In genomic region chr11:53518759-53519158, GRCm38 (mm10) we compare ENCODE assay signal across 11 mouse cellular contexts. TPM values are rescaled to one million over a fixed set of nuclear protein-coding genes. Genes with fewer than 3 reads are reported as not detected.
DNase-seq lines count a peak whose midpoint lies in the region; ATAC-seq lines count a peak whose summit lies in the region.
"Had no signal": no experiment of that assay in that cellular context is flagged by ENCODE, and none has a peak within 500 bp of the region (broad histone marks: within the 10 kb centered on the region; RNA-seq: fewer than 3 reads in every experiment).

No protein-coding gene starts in this region.

- no peak for DNase-seq in hindbrain, embryonic 10.5 days (ENCODE audit: low spot score)
- DNase-seq in 416B (ENCODE audit: low read depth), result peak; percentile 48
- peak; percentile 62 for DNase-seq in c-Kit-positive CD71-positive TER-119-positive erythroid progenitor cells, embryonic 14.5 days (ENCODE audit: low spot score)
- DNase-seq in liver, embryonic 11.5 days (ENCODE audit: low spot score), result no peak
- DNase-seq in right cerebral cortex, postnatal 36 days (ENCODE audit: low spot score in 2 of 2), result no peak
- DNase-seq in right cerebral cortex, postnatal 14 days, result no peak
- no peak for DNase-seq in layer of hippocampus, postnatal 14 days (ENCODE audit: low spot score in 2 of 2)

- peaks cover 28% of the 10 kb centered on the region for H3K27me3 ChIP-seq in hindbrain, embryonic 12.5 days
- H3K27me3 ChIP-seq in hindbrain, embryonic 10.5 days (ENCODE audit: insufficient read depth, poor library complexity, severe bottlenecking), result peaks cover 91% of the 10 kb centered on the region
- H3K27me3 ChIP-seq in liver, embryonic 11.5 days (replicated peaks; ENCODE audit: control insufficient read depth, insufficient read depth, low read length), result no peaks in the 10 kb centered on the region
- H3K27me3 ChIP-seq: Patski had no signal

- no peaks in the 10 kb centered on the region for H3K36me3 ChIP-seq in hindbrain, embryonic 12.5 days
- no peaks in the 10 kb centered on the region for H3K36me3 ChIP-seq in hindbrain, embryonic 10.5 days
- no peaks in the 10 kb centered on the region for H3K36me3 ChIP-seq in liver, embryonic 11.5 days (ENCODE audit: control insufficient read depth, insufficient read depth, low read length)

- peak overlapping the region; percentile 84; the same call in 1 of the 2 replicates for H3K4me2 ChIP-seq in hindbrain, embryonic 12.5 days (replicated peaks)
- peak overlapping the region; percentile 97 for H3K4me2 ChIP-seq in liver, embryonic 11.5 days

- WGBS in hindbrain, embryonic 12.5 days, result 50% methylated on average over 5 of the region's 5 CpGs
- 48% methylated on average over 5 of the region's 5 CpGs for WGBS in hindbrain, embryonic 10.5 days
- 33% methylated on average over 5 of the region's 5 CpGs for WGBS in liver, embryonic 11.5 days

- peaks cover 36% of the 10 kb centered on the region for H3K4me1 ChIP-seq in hindbrain, embryonic 12.5 days
- peaks cover 57% of the 10 kb centered on the region for H3K4me1 ChIP-seq in hindbrain, embryonic 10.5 days (replicated peaks)
- peaks cover 57% of the 10 kb centered on the region for H3K4me1 ChIP-seq in liver, embryonic 11.5 days (replicated peaks; ENCODE audit: control insufficient read depth, insufficient read depth, low read length)

- no peak overlapping the region for H3K27ac ChIP-seq in hindbrain, embryonic 12.5 days
- no peak overlapping the region for H3K27ac ChIP-seq in hindbrain, embryonic 10.5 days
- H3K27ac ChIP-seq in liver, embryonic 11.5 days (ENCODE audit: low read depth, low read length), result peak overlapping the region; percentile 96

- ATAC-seq in hindbrain, embryonic 12.5 days (ENCODE audit: low FRiP score), result no peak
- peak; percentile 59 for ATAC-seq in liver, embryonic 11.5 days (replicated peaks; ENCODE audit: low FRiP score)

- H3K9me3 ChIP-seq in hindbrain, embryonic 12.5 days (replicated peaks), result no peaks in the 10 kb centered on the region
- H3K9me3 ChIP-seq in hindbrain, embryonic 10.5 days, result no peaks in the 10 kb centered on the region
- H3K9me3 ChIP-seq in liver, embryonic 11.5 days (ENCODE audit: control insufficient read depth, low read length), result no peaks in the 10 kb centered on the region

- H3K9ac ChIP-seq in hindbrain, embryonic 12.5 days, result no peak overlapping the region
- H3K9ac ChIP-seq in liver, embryonic 11.5 days (ENCODE audit: low read depth, low read length), result peak overlapping the region; percentile 93

- no peak overlapping the region for H3K4me3 ChIP-seq in hindbrain, embryonic 12.5 days
- H3K4me3 ChIP-seq in hindbrain, embryonic 10.5 days, result no peak overlapping the region
- H3K4me3 ChIP-seq in liver, embryonic 11.5 days (ENCODE audit: low read depth, low read length), result peak overlapping the region; percentile 76

RNA-seq across cellular contexts. Expression of gene Sept8, which starts 0.3 kb away (rescaled TPM):
- polyA plus RNA-seq in hindbrain, embryonic 12.5 days (2016; fragmentation: Nextera tagmentation; extraction: Ambion mirVana), result 24.2 and 28.1 TPM in 2 replicates
- 14.8 and 15.6 TPM in 2 replicates for polyA plus RNA-seq in hindbrain, embryonic 10.5 days (2016; fragmentation: Nextera tagmentation; extraction: Ambion mirVana)
- polyA plus RNA-seq in liver, embryonic 11.5 days (2014; fragmentation: Nextera tagmentation; extraction: Ambion mirVana), result 43.4 and 47.4 TPM in 2 replicates
- total RNA-seq in layer of hippocampus, postnatal 14 days (2021), result 100 to 1,000 TPM; 206 to 209 TPM

RNA-seq across cellular contexts. Expression of gene Sowaha, which starts 38.7 kb away (rescaled TPM):
- polyA plus RNA-seq in hindbrain, embryonic 12.5 days (2016; fragmentation: Nextera tagmentation; extraction: Ambion mirVana), result 0.78 and 0.84 TPM in 2 replicates
- 0.26 and 0.44 TPM in 2 replicates for polyA plus RNA-seq in hindbrain, embryonic 10.5 days (2016; fragmentation: Nextera tagmentation; extraction: Ambion mirVana)
- polyA plus RNA-seq in liver, embryonic 11.5 days (2014; fragmentation: Nextera tagmentation; extraction: Ambion mirVana), result 1.1 and 1.5 TPM in 2 replicates
- 100 to 1,000 TPM; 106 to 108 TPM for total RNA-seq in layer of hippocampus, postnatal 14 days (2021)
- polyA plus RNA-seq: Patski had no signal

RNA-seq across cellular contexts. Expression of gene Gm9945, which starts 38.8 kb away (rescaled TPM):
- polyA plus RNA-seq in hindbrain, embryonic 12.5 days (2016; fragmentation: Nextera tagmentation; extraction: Ambion mirVana), result not detected in 2 replicates
- not detected in 2 replicates for polyA plus RNA-seq in hindbrain, embryonic 10.5 days (2016; fragmentation: Nextera tagmentation; extraction: Ambion mirVana)
- polyA plus RNA-seq in liver, embryonic 11.5 days (2014; fragmentation: Nextera tagmentation; extraction: Ambion mirVana), result not detected in 2 replicates
- 1 to 10 TPM; 2.4 to 2.5 TPM for total RNA-seq in layer of hippocampus, postnatal 14 days (2021)
- polyA plus RNA-seq: Patski had no signal

RNA-seq across cellular contexts. Expression of gene Kif3a, which starts 48.4 kb away (rescaled TPM):
- 155 and 160 TPM in 2 replicates for polyA plus RNA-seq in hindbrain, embryonic 12.5 days (2016; fragmentation: Nextera tagmentation; extraction: Ambion mirVana)
- polyA plus RNA-seq in hindbrain, embryonic 10.5 days (2016; fragmentation: Nextera tagmentation; extraction: Ambion mirVana), result 67.8 and 71.5 TPM in 2 replicates
- polyA plus RNA-seq in liver, embryonic 11.5 days (2014; fragmentation: Nextera tagmentation; extraction: Ambion mirVana), result 22.3 and 27.4 TPM in 2 replicates
- 100 to 1,000 TPM; 140 to 149 TPM for total RNA-seq in layer of hippocampus, postnatal 14 days (2021)

RNA-seq across cellular contexts. Expression of gene Gm9837, which starts 48.5 kb away (rescaled TPM):
- polyA plus RNA-seq in hindbrain, embryonic 12.5 days (2016; fragmentation: Nextera tagmentation; extraction: Ambion mirVana), result not detected in 2 replicates
- not detected in 2 replicates for polyA plus RNA-seq in hindbrain, embryonic 10.5 days (2016; fragmentation: Nextera tagmentation; extraction: Ambion mirVana)
- polyA plus RNA-seq in liver, embryonic 11.5 days (2014; fragmentation: Nextera tagmentation; extraction: Ambion mirVana), result not detected in 2 replicates
- total RNA-seq in layer of hippocampus, postnatal 14 days (2021), result not detected
- total RNA-seq: left cerebral cortex, postnatal 36 days had no signal
- polyA plus RNA-seq: heart, embryonic 11.5 days; Patski had no signal

Comparison
In these comparisons a context has a peak if more than half of its experiments do, and no peak if none do; other contexts are left out.
1. DNase-seq: peak in 416B (single experiment) and c-Kit-positive CD71-positive TER-119-positive erythroid progenitor cells, embryonic 14.5 days (single experiment); none in hindbrain, embryonic 10.5 days (single experiment), liver, embryonic 11.5 days (single experiment), right cerebral cortex, postnatal 36 days (0 of 2), right cerebral cortex, postnatal 14 days (single experiment) and layer of hippocampus, postnatal 14 days (0 of 2).